Mouse (Mus musculus) cerebellum, adult 2 months (tissue): ENCODE results near the gene Prdm13.

Experiments
- CTCF ChIP-seq: fragments of 200-500 bp; IDR thresholded peaks from 2 replicates; pipeline ENCODE4 v1.5.1; 2011; ENCODE audit warnings: low read depth, mild to moderate bottlenecking, control low read depth, low read length, moderate library complexity, borderline replicate concordance; ENCODE audit not compliant: insufficient read depth
- POLR2A ChIP-seq: fragments of 200-500 bp; IDR thresholded peaks from 2 replicates; pipeline ENCODE4 v1.6.1; 2011; ENCODE audit warnings: low read length, control low read depth, borderline replicate concordance; ENCODE audit not compliant: insufficient read depth

DNA sequence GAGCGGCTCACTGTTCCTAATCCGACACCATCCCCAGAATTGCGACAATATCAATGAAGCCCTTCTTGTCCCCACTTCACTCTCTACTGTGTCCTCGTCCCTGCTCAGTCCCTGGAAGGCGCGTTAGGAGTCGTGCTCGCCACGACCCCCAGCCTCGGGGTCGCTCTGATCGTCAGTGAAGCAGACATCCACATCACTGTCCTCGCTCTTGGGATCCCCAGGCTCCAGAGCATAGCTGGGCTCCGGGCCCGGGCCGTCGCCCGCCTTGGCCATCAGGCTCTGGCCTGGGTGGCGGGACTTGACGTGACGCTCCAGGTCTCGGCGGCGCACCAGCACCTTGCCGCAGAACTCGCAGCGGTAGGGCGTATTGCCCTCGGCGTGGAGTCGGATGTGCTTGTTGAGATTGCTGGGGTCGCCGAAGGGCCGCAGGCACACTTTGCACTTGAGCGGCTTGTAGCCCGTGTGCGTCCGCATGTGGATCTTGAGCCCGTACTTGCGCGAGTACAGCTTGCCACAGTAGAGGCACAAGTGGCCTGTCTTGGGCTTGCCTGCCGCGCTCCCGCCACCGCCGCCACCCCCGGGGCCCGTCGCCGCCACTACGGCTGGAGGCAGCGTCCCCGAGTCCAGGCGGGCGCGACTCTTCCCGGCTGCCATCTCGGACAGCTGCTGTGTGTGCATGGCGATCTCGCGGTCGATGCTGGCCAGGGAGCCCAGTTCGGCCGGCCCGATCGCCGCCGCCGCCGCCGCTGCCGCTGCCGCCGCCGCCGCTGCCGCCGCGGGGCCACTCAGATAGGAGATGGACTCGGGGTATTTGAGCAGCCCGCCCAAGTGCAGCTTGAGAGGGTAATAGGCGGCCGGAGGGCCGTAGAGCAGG, 7.4 kb downstream of the Prdm13 start:
- TF ChIP-seq CTCF (no peak), POLR2A (no peak)
